Mouse (Mus musculus) heart, postnatal 0 days (tissue): Measurements from ENCODE around the gene Wdr78. TPM values are rescaled to one million over a fixed set of nuclear protein-coding genes. Genes with fewer than 3 reads are reported as not detected.

Experiments used
- ATAC-seq: fragments of 200-750 bp; cut with Nextera tagmentation; 2 replicates; pipeline ENCODE4 v1.8.0; 2017; ENCODE audit warnings: low read depth, moderate number of reproducible peaks, moderate library complexity; ENCODE audit not compliant: insufficient read depth
- DNase-seq: peaks from one replicate; pipeline ENCODE4 v3.0.0-alpha.2; 2016; ENCODE audit warnings: low spot score
- H3K27ac ChIP-seq: fragments of 300-500 bp; sonication (generic); 2 replicates; pipeline ENCODE4 v1.5.1; 2014; ENCODE audit warnings: low read depth, mild to moderate bottlenecking
- H3K27me3 ChIP-seq: fragments of 300-500 bp; sonication (generic); 2 replicates; pipeline ENCODE4 v1.6.1; 2014; ENCODE audit warnings: low read length, mixed read lengths; ENCODE audit not compliant: control insufficient read depth, insufficient read depth
- H3K36me3 ChIP-seq: fragments of 300-500 bp; sonication (generic); replicated peaks from 2 replicates; pipeline ENCODE4 v1.6.1; 2014; ENCODE audit warnings: low read length, mixed read lengths; ENCODE audit not compliant: control insufficient read depth, insufficient read depth
- H3K4me1 ChIP-seq: fragments of 300-500 bp; sonication (generic); 2 replicates; pipeline ENCODE4 v1.6.1; 2014; ENCODE audit warnings: antibody characterized with exemption; ENCODE audit not compliant: control insufficient read depth, insufficient read depth
- H3K4me2 ChIP-seq: fragments of 300-500 bp; sonication (generic); 2 replicates; pipeline ENCODE4 v1.6.1; 2014; ENCODE audit warnings: low read depth, mild to moderate bottlenecking, low read length, moderate library complexity
- H3K4me3 ChIP-seq: fragments of 300-500 bp; sonication (generic); 2 replicates; pipeline ENCODE4 v1.5.1; 2014; ENCODE audit warnings: low read depth, low read length
- H3K9ac ChIP-seq: fragments of 300-500 bp; sonication (generic); replicated peaks from 2 replicates; pipeline ENCODE4 v1.6.1; 2014; ENCODE audit warnings: low read depth, low read length, mixed read lengths
- H3K9me3 ChIP-seq: fragments of 300-500 bp; sonication (generic); replicated peaks from 2 replicates; pipeline ENCODE4 v1.6.1; 2016; ENCODE audit warnings: low read length; ENCODE audit not compliant: control insufficient read depth
- CTCF ChIP-seq: IDR thresholded peaks from 2 replicates; pipeline ENCODE4 v1.5.1; 2016; ENCODE audit warnings: antibody characterized with exemption, control low read depth, low read depth
- EP300 ChIP-seq: IDR thresholded peaks from 2 replicates; pipeline ENCODE4 v1.6.1; 2016; ENCODE audit warnings: antibody characterized with exemption, low read depth
- WGBS: fragments of 180-500 bp; shearing (Covaris S2); extraction: QIAGEN DNeasy Blood & Tissue Kit; methylation state at CpG from one replicate; pipeline ENCODE4 v1.1.7; 2014; 5-methylcytosine and 5-hydroxymethylcytosine counted together
- polyA plus RNA-seq: library from polyadenylated mRNA; unstranded; fragments of >200 nt; fragmentation: Nextera tagmentation; extraction: Ambion mirVana; gene quantifications from 2 replicates; pipeline ENCODE4 v1.2.1, GENCODE M21; 2015
- total RNA-seq: library from RNA; depleted of rRNA; stranded (reverse); fragments of >200 nt; gene quantifications from 2 replicates; pipeline ENCODE4 v1.2.3, GENCODE M21; 2014; ENCODE audit warnings: low replicate concordance

Wdr78 gene
- total and polyA plus RNA-seq, 2 experiments from 2014 or later: 0.11 to 0.18 TPM

DNA sequence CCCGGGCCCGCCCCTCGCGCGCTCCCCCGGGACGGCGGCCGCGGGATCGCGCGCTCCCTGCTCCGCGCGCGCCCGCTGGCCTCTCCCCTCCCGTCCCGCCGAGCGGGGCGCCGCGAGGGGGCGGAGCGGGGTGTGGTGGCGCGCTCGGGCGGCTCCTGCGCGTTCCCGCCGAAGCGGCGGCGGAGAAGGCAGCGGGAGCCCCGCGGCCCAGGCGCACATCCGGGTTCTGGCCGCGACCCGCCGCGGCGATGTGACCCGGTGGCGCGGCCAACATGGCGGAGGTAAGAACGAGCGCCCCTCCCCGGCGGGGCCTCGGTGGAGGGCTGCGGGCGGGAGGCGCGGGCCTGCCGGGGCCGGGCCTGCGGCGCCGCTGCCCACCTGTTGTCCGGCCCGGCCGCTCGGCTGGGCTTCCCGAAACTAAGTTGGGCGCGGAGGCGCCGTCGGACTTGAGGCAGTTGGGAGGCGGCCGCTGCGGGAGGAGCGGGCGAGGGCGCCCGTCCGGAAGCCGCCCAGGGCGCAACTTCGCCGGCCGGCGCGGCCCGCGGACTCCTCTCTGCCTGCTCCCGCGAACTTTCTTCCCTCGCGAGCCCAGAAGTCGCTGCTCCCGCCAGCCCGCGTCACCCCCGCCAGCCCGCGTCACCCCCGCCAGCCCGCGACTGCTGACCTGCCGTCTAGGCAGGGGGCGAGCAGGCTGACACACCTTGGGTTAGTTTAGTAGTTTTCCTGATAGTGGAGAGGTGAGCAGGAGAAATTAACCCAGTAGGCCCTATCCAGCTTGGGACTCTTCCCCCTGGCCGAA, 5.1 kb upstream of the Wdr78 start:
- DNase-seq (peak; percentile 78), ATAC-seq (peak; percentile 69)
- Histone ChIP-seq H3K4me3 (peak overlapping the region; percentile 94), H3K9me3 (no peaks in the 10 kb centered on the region), H3K9ac (peak overlapping the region; percentile 97), H3K27ac (peak overlapping the region; percentile 99), H3K27me3 (no peaks in the 10 kb centered on the region), H3K4me2 (peak overlapping the region; percentile 81), H3K4me1 (peaks cover 23% of the 10 kb centered on the region), H3K36me3 (peaks cover 5% of the 10 kb centered on the region; the same call in 1 of the 2 replicates)
- TF ChIP-seq EP300: no peak
- TF ChIP-seq CTCF: no peak; the same call in 1 of the 2 replicates
- WGBS: under 1% methylated on average over 106 of the region's 111 CpGs

DNA sequence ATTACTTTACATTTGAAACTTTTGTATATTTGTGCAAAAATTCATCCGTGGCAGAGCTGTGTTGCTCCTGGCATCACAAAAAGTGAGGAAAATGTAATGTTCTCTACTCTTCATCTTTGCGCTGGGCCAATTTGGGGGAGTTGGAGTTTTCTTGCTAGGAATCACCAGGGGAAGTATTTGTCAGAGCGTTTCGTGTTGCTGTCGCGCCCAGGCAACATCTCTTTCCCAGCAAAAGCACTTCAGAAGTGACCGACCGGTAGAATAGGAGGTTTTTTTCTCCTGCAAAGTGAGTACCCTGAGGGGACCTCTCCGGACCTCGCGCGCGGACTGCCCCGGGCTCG, 4.5 kb upstream of the Wdr78 start:
- peaks cover 5% of the 10 kb centered on the region; the same call in 1 of the 2 replicates for H3K36me3 ChIP-seq
- ATAC-seq (no peak), DNase-seq (no peak)
- H3K4me1 ChIP-seq: peaks cover 23% of the 10 kb centered on the region
- TF ChIP-seq CTCF: no peak
- TF ChIP-seq EP300: no peak
- peak overlapping the region; percentile 81 for H3K4me2 ChIP-seq
- H3K9ac ChIP-seq: peak overlapping the region; percentile 97
- H3K27me3 ChIP-seq: no peaks in the 10 kb centered on the region
- 2% methylated on average over 15 of the region's 15 CpGs for WGBS
- peak overlapping the region; percentile 99 for H3K27ac ChIP-seq
- H3K4me3 ChIP-seq: peak overlapping the region; percentile 94
- H3K9me3 ChIP-seq: no peaks in the 10 kb centered on the region

DNA sequence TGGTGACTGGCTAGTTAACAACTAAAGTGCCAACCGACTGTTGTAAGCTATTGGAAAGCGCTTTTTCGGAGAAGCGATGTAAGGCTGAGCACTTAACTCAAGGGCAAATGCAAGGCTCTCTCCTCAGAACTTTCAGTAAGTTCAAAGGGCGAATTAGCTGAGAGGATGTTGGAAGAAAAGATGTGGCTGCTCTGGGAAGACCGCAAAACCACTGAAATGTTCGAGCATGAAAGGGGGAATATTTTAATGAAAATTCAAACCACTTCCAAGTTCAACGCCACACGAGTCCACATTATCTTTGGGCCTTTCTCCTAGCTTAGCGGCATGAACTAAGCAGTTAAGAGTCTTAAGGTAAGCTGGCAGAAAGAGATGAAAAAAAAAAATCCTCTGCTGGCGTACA, 953 bp downstream of the Wdr78 start:
- no peak for DNase-seq
- Histone ChIP-seq H3K27me3 (no peaks in the 10 kb centered on the region), H3K36me3 (peaks cover 5% of the 10 kb centered on the region; the same call in 1 of the 2 replicates), H3K9ac (peak overlapping the region; percentile 75), H3K4me3 (peak overlapping the region; percentile 71), H3K4me2 (peak overlapping the region; percentile 87), H3K4me1 (peaks cover 16% of the 10 kb centered on the region), H3K27ac (peak overlapping the region; percentile 98), H3K9me3 (no peaks in the 10 kb centered on the region)
- TF ChIP-seq EP300: no peak
- no peak for TF ChIP-seq CTCF
- 9% methylated on average over 11 of the region's 11 CpGs for WGBS
- no peak for ATAC-seq

DNA sequence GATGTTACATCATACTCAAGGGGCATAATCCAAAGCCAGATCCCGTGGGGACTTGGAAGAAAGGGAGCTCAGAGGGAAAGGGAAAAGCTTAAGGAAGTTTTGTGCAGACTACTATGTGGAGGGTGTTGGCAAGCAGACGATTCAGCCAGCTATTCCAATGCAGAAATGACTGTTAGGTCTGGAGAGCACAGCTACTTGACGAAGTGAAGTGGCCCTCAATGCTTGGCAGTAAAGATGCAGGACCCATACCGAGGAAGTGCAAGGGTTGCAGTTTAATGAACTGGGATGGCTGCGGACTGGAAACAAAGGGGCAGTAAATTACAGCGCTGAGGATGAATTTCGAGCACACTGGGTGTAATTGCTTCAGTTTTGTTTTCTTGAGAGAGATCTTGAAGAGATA, 1.7 kb downstream of the Wdr78 start:
- ATAC-seq: no peak
- TF ChIP-seq CTCF (no peak), EP300 (no peak)
- peaks cover 5% of the 10 kb centered on the region; the same call in 1 of the 2 replicates for H3K36me3 ChIP-seq
- H3K4me3 ChIP-seq: no peak overlapping the region; the same call in 1 of the 2 replicates
- H3K9me3 ChIP-seq: no peaks in the 10 kb centered on the region
- no peak overlapping the region for H3K27ac ChIP-seq
- H3K4me1 ChIP-seq: peaks cover 16% of the 10 kb centered on the region
- peak overlapping the region; percentile 5; the same call in 1 of the 2 replicates for H3K4me2 ChIP-seq
- no peak overlapping the region for H3K9ac ChIP-seq
- no peak for DNase-seq
- no peaks in the 10 kb centered on the region for H3K27me3 ChIP-seq
- 59% methylated on average over 7 of the region's 7 CpGs for WGBS

DNA sequence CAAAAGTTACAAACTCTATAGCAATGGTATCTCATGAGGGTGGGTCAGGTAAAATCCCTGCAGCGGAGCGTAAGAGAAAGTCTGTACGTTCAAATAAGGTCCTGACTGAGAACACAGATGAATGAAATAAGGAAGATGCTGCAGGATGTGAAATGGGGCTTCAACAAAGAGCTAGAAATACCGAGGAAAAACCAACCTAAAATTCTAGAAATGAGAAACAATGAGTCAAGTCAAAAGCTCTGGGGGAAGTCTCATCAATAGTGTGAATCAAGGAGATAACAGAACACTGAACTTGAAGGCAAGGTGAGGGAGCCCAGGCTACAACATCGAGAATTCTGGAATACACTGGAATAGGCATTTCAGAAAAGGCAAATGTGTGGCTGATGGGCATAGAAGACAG, 15.8 kb downstream of the Wdr78 start:
- H3K36me3 ChIP-seq: no peaks in the 10 kb centered on the region
- no peaks in the 10 kb centered on the region for H3K27me3 ChIP-seq
- no peak overlapping the region for H3K9ac ChIP-seq
- H3K27ac ChIP-seq: no peak overlapping the region
- ATAC-seq (no peak), DNase-seq (no peak)
- 0 out of 2 replicates have a peak, but pooled peaks cover 6% of the 10 kb centered on the region for H3K4me1 ChIP-seq
- WGBS: 87% methylated on average over 5 of the region's 5 CpGs
- H3K4me3 ChIP-seq: no peak overlapping the region
- TF ChIP-seq EP300 (no peak), CTCF (no peak)
- no peaks in the 10 kb centered on the region for H3K9me3 ChIP-seq
- H3K4me2 ChIP-seq: no peak overlapping the region
